Mouse (Mus musculus) midbrain, postnatal 0 days (tissue): ENCODE measurements at regions not wholly inside any gene's neighbourhood (a gene's known extent, or its start where the extent isn't known, plus 50 kb on each side); places are given as distances from the start of the nearest gene placed in this dataset.

Experiments
- ATAC-seq: fragments of 200-750 bp; cut with Nextera tagmentation; 2 replicates; pipeline ENCODE4 v1.8.0; 2017; ENCODE audit warnings: moderate number of reproducible peaks, mild to moderate bottlenecking, moderate TSS enrichment, moderate library complexity; ENCODE audit not compliant: low FRiP score
- DNase-seq: peaks from one replicate; pipeline ENCODE4 v3.0.0-alpha.2; 2015; ENCODE audit warnings: low spot score
- H3K27ac ChIP-seq: fragments of 300-500 bp; sonication (generic); 2 replicates; pipeline ENCODE4 v1.5.1; 2014; ENCODE audit warnings: low read depth, mild to moderate bottlenecking, low read length, mixed read lengths
- H3K27me3 ChIP-seq: fragments of 300-500 bp; sonication (generic); 2 replicates; pipeline ENCODE4 v1.6.1; 2014; ENCODE audit warnings: low read length, control low read depth, mixed read lengths; ENCODE audit not compliant: insufficient read depth
- H3K36me3 ChIP-seq: fragments of 300-500 bp; sonication (generic); 2 replicates; pipeline ENCODE4 v1.6.1; 2014; ENCODE audit warnings: low read length, control low read depth, mixed read lengths; ENCODE audit not compliant: insufficient read depth
- H3K4me1 ChIP-seq: fragments of 300-500 bp; sonication (generic); 2 replicates; pipeline ENCODE4 v1.6.1; 2014; ENCODE audit warnings: mild to moderate bottlenecking, control low read depth, antibody characterized with exemption, low read length, mixed read lengths; ENCODE audit not compliant: insufficient read depth
- H3K4me2 ChIP-seq: fragments of 300-500 bp; sonication (generic); 2 replicates; pipeline ENCODE4 v1.6.1; 2014; ENCODE audit warnings: low read depth, mild to moderate bottlenecking, low read length, mixed read lengths; ENCODE audit not compliant: poor library complexity, severe bottlenecking
- H3K4me3 ChIP-seq: fragments of 300-500 bp; sonication (generic); 2 replicates; pipeline ENCODE4 v1.5.1; 2014; ENCODE audit warnings: low read depth, mild to moderate bottlenecking, low read length, moderate library complexity
- H3K9ac ChIP-seq: fragments of 300-500 bp; sonication (generic); replicated peaks from 2 replicates; pipeline ENCODE4 v1.6.1; 2014; ENCODE audit warnings: mild to moderate bottlenecking, low read length, moderate library complexity, mixed read lengths; ENCODE audit not compliant: poor library complexity, severe bottlenecking
- H3K9me3 ChIP-seq: fragments of 300-500 bp; sonication (generic); 2 replicates; pipeline ENCODE4 v1.6.1; 2016; ENCODE audit warnings: low read length, control low read depth
- CTCF ChIP-seq: IDR thresholded peaks from 2 replicates; pipeline ENCODE4 v1.5.1; 2016; ENCODE audit warnings: antibody characterized with exemption, mild to moderate bottlenecking
- WGBS: fragments of 180-500 bp; shearing (Covaris S2); extraction: QIAGEN DNeasy Blood & Tissue Kit; methylation state at CpG from one replicate; pipeline ENCODE4 v1.1.7; 2014; 5-methylcytosine and 5-hydroxymethylcytosine counted together

- Histone ChIP-seq H3K4me1 (no peaks in the 10 kb centered on the region; the same call in 1 of the 2 replicates), H3K36me3 (no peaks in the 10 kb centered on the region), H3K4me2 (no peak overlapping the region), H3K4me3 (no peak overlapping the region), H3K9ac (no peak overlapping the region), H3K27me3 (no peaks in the 10 kb centered on the region), H3K9me3 (no peaks in the 10 kb centered on the region), H3K27ac (no peak overlapping the region)
- DNase-seq (no peak), ATAC-seq (no peak)
- WGBS: 80% methylated on average over 2 of the region's 2 CpGs
- TF ChIP-seq CTCF: no peak
Measured at GRCm38 (mm10) chr4:23823516-23823915, 672.7 kb upstream of the Mms22l start.

GRCm38 (mm10) chr4:23826885-23827284 is 669.4 kb upstream of the Mms22l start:
- WGBS: 7% methylated on average over 2 of the region's 2 CpGs
- ATAC-seq (no peak), DNase-seq (peak; percentile 69)
- Histone ChIP-seq H3K36me3 (no peaks in the 10 kb centered on the region), H3K9me3 (no peaks in the 10 kb centered on the region), H3K4me2 (no peak overlapping the region), H3K9ac (no peak overlapping the region), H3K27me3 (no peaks in the 10 kb centered on the region), H3K4me3 (no peak overlapping the region), H3K27ac (no peak overlapping the region), H3K4me1 (no peaks in the 10 kb centered on the region; the same call in 1 of the 2 replicates)
- TF ChIP-seq CTCF: no peak

- Histone ChIP-seq H3K4me1 (no peaks in the 10 kb centered on the region; the same call in 1 of the 2 replicates), H3K9me3 (no peaks in the 10 kb centered on the region), H3K27ac (no peak overlapping the region), H3K4me3 (no peak overlapping the region), H3K27me3 (no peaks in the 10 kb centered on the region), H3K9ac (no peak overlapping the region), H3K36me3 (no peaks in the 10 kb centered on the region), H3K4me2 (no peak overlapping the region)
- WGBS: 54% methylated on average over 7 of the region's 7 CpGs
- peak; percentile 23; the same call in 1 of the 2 replicates for ATAC-seq
- peak; percentile 13 for DNase-seq
- no peak for TF ChIP-seq CTCF
Measured at GRCm38 (mm10) chr4:23832385-23833164, 663.7 kb upstream of the Mms22l start.

- Histone ChIP-seq H3K9me3 (no peaks in the 10 kb centered on the region), H3K27ac (no peak overlapping the region), H3K27me3 (no peaks in the 10 kb centered on the region), H3K9ac (no peak overlapping the region), H3K4me1 (no peaks in the 10 kb centered on the region), H3K4me2 (no peak overlapping the region), H3K4me3 (no peak overlapping the region), H3K36me3 (no peaks in the 10 kb centered on the region)
- 47% methylated on average over 4 of the region's 4 CpGs for WGBS
- TF ChIP-seq CTCF: no peak
- ATAC-seq (no peak), DNase-seq (peak; percentile 65)
Measured at GRCm38 (mm10) chr4:23843609-23844287, 652.5 kb upstream of the Mms22l start.

- no peaks in the 10 kb centered on the region for H3K27me3 ChIP-seq
- no peak overlapping the region for H3K9ac ChIP-seq
- DNase-seq: peak; percentile 3
- no peaks in the 10 kb centered on the region for H3K9me3 ChIP-seq
- 57% methylated on average over 2 of the region's 2 CpGs for WGBS
- H3K4me1 ChIP-seq: no peaks in the 10 kb centered on the region
- no peak overlapping the region for H3K4me3 ChIP-seq
- no peak for TF ChIP-seq CTCF
- 0 out of 2 replicates have a peak, but pooled peaks have one; percentile 31 for ATAC-seq
- no peak overlapping the region for H3K4me2 ChIP-seq
- H3K36me3 ChIP-seq: no peaks in the 10 kb centered on the region
- H3K27ac ChIP-seq: no peak overlapping the region
Measured at GRCm38 (mm10) chr4:23844288-23844971, 651.8 kb upstream of the Mms22l start.
